Mouse (Mus musculus) gastrocnemius, postnatal 36 days (tissue): Measurements from ENCODE around the gene Slc29a2. TPM values are rescaled to one million over a fixed set of nuclear protein-coding genes. Genes with fewer than 3 reads are reported as not detected.

ENCODE experiments used
- DNase-seq, 2 experiments: peaks; one replicate each; pipeline ENCODE4 v3.0.0; 2022
- intact Hi-C: fragments of 180-260 bp; cut with DNase I; formaldehyde crosslinking; loops from one replicate; pipeline ENCODE4 v1.15.1; 2025
- total RNA-seq, 2 experiments: library from RNA; stranded (reverse); gene quantifications; 2 replicates each; pipeline ENCODE4 v1.2.3; 2021

Slc29a2 gene
- total RNA-seq, 2 experiments from 2014 or later: 5.9 to 6.9 TPM

DNA sequence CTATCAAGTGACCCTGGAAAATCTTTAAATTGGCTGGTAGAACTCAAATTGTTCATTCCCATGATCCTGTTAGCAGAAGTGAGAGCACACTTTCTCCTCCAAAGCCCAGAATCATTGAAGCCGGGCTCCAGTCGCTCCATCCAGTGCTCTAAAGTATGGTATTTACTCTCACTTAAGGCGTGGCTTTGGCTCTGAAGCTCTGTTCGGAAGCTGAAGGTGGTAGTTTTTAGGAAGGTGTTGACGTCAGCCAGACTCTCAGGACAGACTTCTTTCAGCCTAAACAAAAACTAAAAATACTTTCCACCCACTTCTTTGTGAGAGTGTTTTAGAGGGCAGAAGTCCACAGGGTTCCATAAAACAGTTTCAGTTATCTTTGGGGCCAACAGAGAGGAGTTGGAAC is 49.9 kb downstream of the Slc29a2 start:
- intact Hi-C loops: loop anchor here (2.0 kb wide), 2 partner anchors 17 to 59 kb away; no protein-coding TSS in a partner anchor
- DNase-seq: no peak

DNA sequence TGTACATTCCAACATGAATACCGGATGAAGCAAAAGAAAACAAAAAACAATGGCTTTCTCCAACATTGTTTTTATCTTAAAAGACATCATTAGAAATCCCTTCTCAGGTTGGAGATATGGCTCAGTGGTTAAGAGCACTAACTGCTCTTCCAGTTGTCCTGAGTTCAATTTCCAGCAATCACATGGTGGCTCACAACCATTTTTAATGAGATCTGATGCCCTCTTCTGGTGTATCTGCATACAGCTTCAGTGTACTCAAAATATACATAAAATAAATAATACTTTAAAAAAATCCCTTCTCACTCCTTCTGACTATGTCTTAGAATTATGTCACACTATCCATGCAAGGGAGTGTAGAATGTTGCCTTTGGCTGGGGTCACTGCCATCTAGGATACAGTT is 55.6 kb downstream of the Slc29a2 start:
- intact Hi-C loops: no loop called here
- DNase-seq: no peak

Other genes starting within 250 kb of the Slc29a2 start
- 10 to 100 TPM; 28.3 to 31.0 TPM for gene Rbm4, start 230.0 kb upstream of the Slc29a2 start, total RNA-seq
- gene Gm21992, start 212.2 kb upstream of the Slc29a2 start, total RNA-seq: 10 to 100 TPM in 1 of 2 experiments, 1 to 10 TPM in 1; 9.3 to 12.0 TPM
- 10 to 100 TPM in 1 of 2 experiments, 1 to 10 TPM in 1; 6.6 to 10.5 TPM for gene Rbm14, start 212.2 kb upstream of the Slc29a2 start, total RNA-seq
- 10 to 100 TPM; 19.9 to 24.5 TPM for gene Ccs, start 184.5 kb upstream of the Slc29a2 start, total RNA-seq
- gene Ccdc87, start 184.5 kb upstream of the Slc29a2 start, total RNA-seq: not detected
- gene Ctsf, start 168.7 kb upstream of the Slc29a2 start, total RNA-seq: 10 to 100 TPM; 26.6 to 33.4 TPM
- 1,000 to 10,000 TPM; 8,494 to 8,724 TPM for gene Actn3, start 146.0 kb upstream of the Slc29a2 start, total RNA-seq
- gene Zdhhc24, start 145.2 kb upstream of the Slc29a2 start, total RNA-seq: 1 to 10 TPM; 2.2 to 2.6 TPM
- 1 to 10 TPM; 1.6 to 2.4 TPM for gene Bbs1, start 117.2 kb upstream of the Slc29a2 start, total RNA-seq
- 10 to 100 TPM; 16.5 to 17.5 TPM for gene Dpp3, start 95.6 kb upstream of the Slc29a2 start, total RNA-seq
- gene Peli3, start 80.7 kb upstream of the Slc29a2 start, total RNA-seq: 1 to 10 TPM; 1.3 to 1.4 TPM
- 10 to 100 TPM; 56.3 to 58.7 TPM for gene Mrpl11, start 61.7 kb upstream of the Slc29a2 start, total RNA-seq
- under 1 TPM in 1 of 2 experiments, not detected in 1; 0.07 TPM for gene Npas4, start 33.5 kb upstream of the Slc29a2 start, total RNA-seq
- 10 to 100 TPM; 20.5 to 20.8 TPM for gene B4gat1, start 15.0 kb downstream of the Slc29a2 start, total RNA-seq
- under 1 TPM; 0.87 to 0.96 TPM for gene AC124502.3, start 15.0 kb downstream of the Slc29a2 start, total RNA-seq
- 10 to 100 TPM; 11.5 to 14.1 TPM for gene Brms1, start 17.5 kb downstream of the Slc29a2 start, total RNA-seq
- gene Rin1, start 26.6 kb downstream of the Slc29a2 start, total RNA-seq: 1 to 10 TPM in 1 of 2 experiments, under 1 TPM in 1; 0.52 to 1.3 TPM
- 10 to 100 TPM; 12.4 to 12.5 TPM for gene Cd248, start 44.2 kb downstream of the Slc29a2 start, total RNA-seq
- under 1 TPM in 1 of 2 experiments, not detected in 1; 0.22 TPM for gene Tmem151a, start 61.7 kb downstream of the Slc29a2 start, total RNA-seq
- gene Yif1a, start 64.7 kb downstream of the Slc29a2 start, total RNA-seq: 10 to 100 TPM; 38.2 to 44.7 TPM
- gene Cnih2, start 74.7 kb downstream of the Slc29a2 start, total RNA-seq: under 1 TPM in 1 of 2 experiments, not detected in 1; 0.25 TPM
- gene Rab1b, start 83.2 kb downstream of the Slc29a2 start, total RNA-seq: 100 to 1,000 TPM; 103 to 110 TPM
- 10 to 100 TPM; 53.0 to 56.6 TPM for gene Klc2, start 94.7 kb downstream of the Slc29a2 start, total RNA-seq
- 1 to 10 TPM; 5.0 to 6.3 TPM for gene Pacs1, start 249.3 kb downstream of the Slc29a2 start, total RNA-seq